Mouse (Mus musculus): ENCODE results near the gene Irf2. TPM values are rescaled to one million over a fixed set of nuclear protein-coding genes. Genes with fewer than 3 reads are reported as not detected.
A peak's percentile ranks its signal among the peaks of the same experiment; 100 is the strongest.

The Irf2 gene
- 100 to 1,000 TPM; 244 to 267 TPM for polyA plus RNA-seq (2017; shearing (Covaris generic))

DNA sequence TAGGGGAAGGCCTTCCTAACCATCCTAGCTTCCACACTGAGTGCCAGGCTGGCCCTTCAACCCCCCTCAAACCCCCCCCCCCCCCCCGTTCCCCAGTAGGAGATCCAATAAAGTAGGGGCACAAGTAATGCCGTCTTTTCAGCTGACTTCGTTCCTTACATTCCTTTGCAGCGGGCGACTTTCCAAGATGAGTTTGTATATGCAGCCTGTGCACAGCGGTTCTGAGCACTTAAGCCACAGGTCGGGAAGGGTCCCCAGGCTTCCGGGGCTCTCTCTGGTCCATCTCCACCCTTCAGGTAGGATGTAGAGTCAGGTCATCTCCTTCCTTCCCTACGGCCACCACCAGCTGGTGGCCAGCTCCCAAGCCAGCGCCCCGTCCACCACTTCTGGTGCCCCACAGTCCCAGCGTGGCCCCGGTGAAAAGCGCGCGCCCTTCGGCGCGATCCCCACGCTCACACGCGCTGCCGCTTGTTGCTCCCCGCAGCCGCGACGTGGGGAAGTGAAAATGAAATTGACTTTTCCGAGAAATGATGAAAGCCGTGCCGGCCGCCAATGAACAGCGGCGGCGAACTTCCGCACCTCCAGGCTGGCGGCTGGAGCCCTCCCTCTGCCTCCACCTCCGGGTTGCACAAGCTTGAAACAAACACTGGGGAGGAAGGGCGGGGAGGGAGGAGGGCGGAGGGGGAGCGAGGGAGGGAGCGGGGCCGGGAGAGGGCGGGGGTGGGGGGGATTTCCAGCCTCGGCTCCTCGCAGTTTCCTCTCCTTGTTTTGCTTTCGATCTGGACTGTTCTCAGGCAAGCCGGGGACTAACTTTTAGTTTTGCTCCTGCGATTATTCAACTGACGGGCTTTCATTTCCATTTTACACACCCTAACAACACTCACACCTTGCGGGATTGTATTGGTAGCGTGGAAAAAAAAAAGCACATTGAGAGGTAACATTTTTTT is at the start of gene Irf2:
Gene Irf2 (plus strand): TSS at position 730 of the 947 bp plus-strand sequence.
- ATAC-seq = peak; percentile 77

DNA sequence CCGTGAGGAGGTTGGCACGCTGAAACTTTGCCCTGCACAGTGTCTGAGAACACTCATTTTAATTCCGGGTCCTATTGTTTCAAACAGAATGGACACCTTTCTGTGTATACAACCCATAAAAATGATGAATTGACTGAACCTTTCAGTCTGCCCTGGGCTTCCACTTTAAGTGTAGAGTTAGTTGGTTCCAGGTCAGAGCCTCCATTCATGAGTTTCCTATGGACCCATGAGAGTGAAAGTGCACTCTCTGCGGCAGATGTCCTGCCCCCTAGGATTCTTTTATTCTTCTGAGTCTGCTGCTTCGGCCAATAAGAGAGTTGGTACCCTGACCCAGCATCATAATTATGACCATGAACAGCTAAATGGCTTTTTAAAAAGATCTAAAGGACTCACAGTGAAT is 49.4 kb upstream of the Irf2 start:
- no peak for ATAC-seq

DNA sequence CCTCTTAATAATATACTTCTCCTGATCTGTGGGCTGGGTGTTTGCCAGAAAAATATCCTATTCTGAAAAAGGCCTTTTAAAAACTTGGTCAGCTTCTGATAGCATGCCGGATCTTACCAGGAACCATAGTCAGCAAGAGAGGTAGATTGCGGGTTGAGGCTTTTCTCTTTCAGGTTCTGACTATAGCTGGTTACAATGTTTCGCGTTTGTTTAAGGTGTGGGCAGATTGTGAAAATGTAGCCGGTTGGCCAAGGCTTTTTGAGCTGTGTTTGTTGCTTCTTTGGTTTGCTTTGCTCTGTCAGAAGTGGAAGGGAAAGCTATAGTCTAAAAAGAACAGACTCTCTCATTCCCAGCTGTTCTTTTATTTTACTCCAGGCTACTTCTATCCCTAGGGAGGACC is 49.0 kb upstream of the Irf2 start:
- ATAC-seq = no peak

DNA sequence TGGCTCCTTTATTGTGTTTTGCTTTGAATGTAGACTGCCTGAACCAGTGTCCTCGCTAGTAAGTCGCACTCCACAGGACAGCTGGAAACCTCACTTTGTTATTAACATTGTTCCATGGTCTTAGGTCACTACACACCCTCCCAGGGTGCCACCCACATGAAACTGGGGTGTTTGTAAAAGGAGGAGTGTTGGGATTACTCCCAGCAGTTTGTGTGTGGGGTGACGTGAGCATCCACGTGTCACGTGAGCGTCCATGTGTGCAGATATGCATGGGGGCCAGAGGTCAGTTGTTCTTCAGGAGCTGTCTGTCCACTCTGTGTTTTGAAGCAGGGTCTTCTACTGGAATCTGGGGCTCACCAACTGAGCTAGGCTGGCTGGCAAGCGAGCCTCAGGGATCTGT is 48.2 kb upstream of the Irf2 start:
- no peak for ATAC-seq

DNA sequence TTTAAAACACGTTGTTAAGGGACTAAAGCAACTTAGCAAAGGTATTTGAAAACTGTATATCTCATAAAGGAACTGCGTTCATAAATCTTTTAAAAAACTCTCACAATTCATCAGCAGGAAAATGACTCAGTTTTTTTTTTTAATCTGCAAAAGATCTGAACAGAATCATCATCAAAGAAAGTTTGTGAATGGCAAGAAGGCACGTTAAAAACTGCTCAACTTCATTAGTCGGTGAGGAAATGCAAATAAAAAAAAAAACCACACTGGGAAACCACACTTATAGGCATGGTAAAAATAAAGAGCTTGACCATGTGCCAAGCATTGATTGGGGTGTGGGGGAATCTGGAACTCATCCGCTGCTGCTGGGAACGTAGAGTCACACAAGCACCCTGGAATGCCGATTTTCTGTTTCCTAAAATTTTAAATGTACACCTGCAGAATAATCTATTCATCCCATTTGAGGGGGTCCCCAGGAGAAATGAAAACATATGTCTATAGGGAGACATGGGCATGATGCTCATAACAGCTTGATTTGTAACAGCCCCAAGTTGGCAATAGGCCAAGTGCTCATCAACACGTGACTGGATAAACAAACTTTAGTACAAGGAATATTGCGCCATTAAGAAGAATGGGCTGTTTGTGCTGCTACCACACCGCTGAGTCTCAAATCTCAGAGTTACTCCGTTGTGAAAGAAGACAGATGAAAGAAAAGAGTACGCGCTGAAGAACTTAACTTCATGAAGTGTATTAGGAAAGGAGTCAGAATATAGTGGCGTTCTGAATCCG is 43.1 kb upstream of the Irf2 start:
- ATAC-seq = peak; percentile 68

DNA sequence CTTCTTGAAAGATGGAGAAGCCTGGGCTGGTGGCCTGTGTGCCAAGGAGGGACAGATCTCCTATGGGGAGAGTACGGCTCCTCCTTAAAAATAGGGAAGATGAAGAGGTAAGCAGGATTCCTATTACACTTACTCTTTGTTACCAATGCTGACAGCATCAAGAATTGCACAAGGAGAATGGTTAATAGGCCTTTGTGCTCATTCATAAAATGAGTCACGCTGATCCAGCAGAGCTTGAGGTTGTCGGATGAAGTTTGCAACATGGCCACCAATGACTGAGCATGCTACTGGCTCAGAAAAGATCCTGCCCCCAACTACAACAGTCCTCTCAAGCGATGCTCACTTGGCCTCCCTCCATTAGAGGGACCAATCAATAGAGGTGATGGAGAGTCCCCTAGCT is 42.0 kb upstream of the Irf2 start:
- peak; percentile 21 for ATAC-seq

DNA sequence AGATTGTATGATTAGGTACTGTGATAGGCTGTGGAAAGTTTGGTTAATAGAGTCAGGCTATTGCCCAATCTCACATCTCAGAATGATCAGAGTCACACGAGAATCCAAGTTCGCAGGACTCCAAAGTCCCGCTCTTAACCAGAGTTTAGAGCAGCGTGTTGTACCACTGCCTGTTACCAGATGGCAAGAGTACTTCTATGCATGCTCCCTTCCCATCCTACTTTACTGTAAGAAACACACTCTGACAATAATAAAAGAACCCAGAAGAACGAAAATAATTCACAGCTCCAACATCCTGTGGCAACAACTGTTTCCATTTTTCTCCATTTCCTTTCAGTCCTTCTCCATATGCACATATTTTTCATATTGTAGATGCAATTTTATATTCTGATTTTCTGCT is 41.4 kb upstream of the Irf2 start:
- peak; percentile 30 for ATAC-seq

DNA sequence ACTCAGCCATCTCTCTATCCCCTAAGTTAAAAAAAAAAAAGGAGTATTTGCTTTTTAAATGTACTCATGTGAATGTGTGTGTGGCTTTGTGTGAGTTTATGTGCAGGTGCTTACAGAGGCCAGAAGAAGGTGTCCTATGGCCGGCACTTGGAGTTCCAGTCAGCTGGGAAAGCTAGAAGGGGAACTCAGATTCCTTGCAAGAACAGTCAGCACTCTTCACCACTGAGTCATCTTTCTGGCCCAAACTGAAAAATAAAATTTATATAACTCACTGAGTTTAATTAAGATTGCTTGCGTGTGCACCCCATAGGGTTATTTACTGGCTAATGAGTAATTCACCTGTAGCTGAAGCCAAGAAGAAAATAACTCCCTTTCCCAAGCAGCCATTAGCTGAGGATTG is 34.4 kb upstream of the Irf2 start:
- ATAC-seq = no peak

DNA sequence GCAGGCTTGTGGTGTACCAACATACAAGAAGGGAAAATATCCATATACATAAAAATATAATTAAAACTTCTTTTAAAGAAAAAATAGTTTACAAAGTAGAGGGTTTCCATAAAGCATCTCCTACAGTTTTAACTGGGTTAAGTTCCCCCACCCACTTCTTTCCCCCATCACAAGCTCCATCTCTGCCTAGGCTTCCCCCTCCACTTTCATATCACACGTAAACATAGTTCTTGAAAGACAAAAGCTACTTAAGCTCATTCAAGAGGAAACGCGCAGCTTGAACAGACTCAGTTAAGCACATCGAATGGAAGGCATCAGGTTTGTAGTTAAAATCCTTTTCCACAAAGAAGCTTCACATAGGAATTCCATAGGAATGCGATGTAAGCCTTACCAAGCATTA is 32.8 kb upstream of the Irf2 start:
- ATAC-seq = peak; percentile 76

DNA sequence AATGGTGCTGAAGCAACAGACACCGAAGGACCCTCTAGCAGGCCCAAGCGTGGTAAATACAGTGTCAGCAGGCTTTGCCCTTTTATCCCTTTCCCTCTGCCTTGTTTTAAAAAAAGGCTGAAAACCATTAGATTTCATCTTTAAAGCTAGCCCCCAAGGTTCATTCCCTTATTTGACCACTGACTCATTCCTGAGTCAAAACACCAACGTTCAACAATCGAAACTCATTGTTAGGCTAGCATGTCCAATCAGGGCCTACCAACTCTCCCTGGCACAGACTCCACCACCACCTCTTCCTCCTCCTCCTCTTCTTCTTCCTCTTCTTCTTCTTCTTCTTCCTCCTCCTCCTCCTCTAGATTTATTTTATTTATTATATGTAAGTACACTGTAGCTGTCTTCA is 30.2 kb upstream of the Irf2 start:
- ATAC-seq = no peak

DNA sequence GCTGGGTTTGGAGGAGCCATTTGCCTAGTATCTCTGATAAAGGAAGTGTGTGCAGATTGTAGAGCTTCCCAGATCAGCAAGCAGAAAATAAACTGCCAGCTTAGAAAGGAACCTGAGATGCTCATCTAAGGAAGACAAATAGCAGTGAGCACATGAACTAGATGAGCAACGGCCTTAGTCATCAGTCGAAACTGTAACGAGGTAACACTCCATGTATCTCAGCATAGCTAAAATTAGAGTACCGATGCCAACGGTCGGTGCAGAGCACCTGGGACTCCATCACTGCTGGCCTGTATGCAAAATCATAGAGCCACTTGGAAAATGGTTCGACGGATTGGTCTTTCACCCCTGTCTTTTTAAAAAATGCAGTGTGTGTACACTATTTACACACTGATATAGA is 29.2 kb upstream of the Irf2 start:
- no peak for ATAC-seq

DNA sequence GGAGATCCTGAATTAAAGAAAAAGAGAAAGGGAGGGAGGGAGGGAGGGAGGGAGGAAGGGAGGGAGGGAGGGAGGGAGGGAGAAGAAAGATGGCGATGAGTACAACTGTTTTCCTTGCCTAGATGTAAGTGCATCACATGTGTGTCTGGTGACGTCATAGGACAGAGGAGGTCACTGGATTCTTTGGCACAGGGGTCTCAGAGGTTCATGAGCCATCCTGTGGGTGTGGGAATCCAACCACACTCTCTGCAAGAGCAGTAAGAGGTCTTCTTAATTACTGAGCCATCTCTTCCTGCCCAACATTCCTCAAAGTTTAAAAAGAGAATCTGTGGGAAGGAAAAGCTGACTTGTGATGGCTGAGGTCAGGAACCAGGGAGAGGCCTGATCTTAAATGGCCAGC is 28.0 kb upstream of the Irf2 start:
- ATAC-seq = no peak

DNA sequence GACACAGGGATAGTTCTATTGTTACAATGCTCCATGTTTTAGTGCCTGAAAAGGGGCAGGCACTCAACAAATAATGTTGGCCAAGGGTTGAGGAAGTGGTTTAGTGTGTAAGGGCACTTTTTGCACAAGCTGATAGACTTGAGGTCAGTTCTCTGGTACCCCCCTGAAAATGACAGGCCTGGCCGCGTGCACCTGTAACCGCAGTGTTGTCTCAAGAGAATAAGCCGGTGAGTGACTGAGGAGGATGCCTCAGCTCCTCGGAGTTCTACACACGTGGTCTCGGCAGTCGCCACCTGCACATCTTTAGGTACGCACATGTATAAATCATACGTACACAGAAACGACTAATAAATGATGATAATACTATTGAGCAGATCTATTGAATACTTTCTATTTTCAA is 26.4 kb upstream of the Irf2 start:
- ATAC-seq = peak; percentile 56

DNA sequence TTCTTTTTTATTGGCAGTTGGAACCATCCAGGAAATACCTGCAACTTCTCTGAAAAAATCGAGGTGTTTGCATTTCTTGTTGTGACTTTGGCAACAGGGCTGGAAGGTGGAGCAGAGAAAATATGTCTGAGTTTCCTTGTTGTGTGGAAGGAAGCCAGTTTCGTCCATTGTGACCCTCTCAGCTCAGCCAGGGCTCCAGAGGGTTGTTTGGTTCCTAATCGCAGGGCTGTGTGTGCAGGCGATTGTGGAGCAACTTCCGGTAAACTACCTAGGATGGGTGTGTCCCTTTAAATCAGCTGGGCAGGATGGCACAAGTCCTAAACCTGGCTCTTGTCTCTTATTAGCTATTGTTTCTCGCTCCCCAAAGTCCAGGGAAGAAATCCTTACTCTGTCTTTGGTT is 25.7 kb upstream of the Irf2 start:
- peak; percentile 78 for ATAC-seq

DNA sequence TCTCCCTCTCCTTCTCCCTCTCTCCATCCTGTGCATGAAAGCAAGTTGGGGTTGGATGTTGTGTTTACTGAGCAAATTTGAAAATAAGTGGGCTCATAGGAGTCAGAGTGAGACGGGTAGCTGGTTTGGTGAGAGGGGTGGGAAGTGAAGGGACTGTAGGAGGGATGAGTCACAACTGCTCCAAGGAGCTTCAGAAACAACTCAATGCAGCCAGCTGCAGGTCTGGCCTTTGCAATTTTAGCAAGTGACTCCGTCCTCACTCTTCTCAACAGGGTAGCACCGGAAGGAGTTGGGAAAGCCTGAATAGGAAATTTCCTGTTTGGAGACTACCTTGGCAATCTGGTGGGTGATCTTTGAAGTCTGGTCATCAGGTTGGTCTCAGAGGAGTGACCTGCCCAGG is 25.1 kb upstream of the Irf2 start:
- no peak for ATAC-seq

DNA sequence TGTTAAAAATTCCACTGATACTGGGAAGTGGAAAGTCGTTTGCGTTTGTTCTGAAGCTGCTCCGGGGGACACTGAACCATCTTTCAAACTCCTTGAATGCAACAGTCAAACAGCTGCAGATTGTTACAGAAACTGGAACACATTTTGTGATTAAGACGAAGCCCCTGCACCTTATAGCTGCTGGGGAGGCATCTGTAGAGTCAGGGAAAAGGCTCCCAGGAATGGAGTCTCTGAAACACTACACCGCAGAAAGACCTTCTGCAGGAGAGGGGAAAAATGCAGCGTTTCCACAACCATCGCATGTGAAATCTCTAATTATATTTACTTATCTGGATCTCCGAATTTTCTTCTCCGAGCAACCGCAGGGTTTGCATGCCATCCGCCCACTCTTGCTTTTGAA is 23.1 kb upstream of the Irf2 start:
- no peak for ATAC-seq

DNA sequence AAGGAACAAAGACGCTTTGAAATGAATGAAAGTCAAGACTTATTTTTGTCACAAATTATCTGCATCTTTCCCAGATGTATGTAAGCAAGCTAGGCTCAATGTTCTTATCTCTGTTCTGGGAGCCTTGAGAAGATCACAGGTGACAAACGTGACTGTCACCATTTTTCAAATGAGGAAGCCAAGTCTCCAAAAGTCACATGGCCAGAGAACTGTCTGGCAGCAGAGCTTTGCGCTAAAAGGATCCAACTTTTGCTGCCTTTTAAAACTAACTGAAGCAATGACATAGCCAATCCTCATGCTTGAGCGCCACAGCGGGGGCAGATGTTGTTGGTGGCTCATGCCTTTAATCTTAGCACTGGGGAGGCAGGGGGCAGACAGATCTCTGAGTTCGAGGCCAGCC is 22.4 kb upstream of the Irf2 start:
- no peak for ATAC-seq

DNA sequence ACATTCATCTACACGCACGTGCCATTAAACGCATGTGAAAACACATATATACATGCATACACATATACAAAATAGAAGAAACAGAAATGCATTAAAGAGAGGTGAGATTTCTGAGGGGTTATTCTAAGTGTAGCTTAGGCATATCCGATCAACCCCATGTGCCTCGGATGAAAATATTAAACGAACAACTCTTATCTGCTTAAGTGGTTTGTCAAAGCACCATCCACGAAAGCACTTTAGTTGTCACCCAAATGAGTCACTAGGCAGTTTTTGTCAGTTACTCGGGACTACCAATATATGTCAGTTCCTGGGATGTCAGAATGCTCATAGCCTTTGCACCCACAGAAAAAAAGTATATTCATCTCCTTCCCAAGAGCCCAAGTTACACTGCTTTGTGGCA is 21.2 kb upstream of the Irf2 start:
- ATAC-seq = no peak

DNA sequence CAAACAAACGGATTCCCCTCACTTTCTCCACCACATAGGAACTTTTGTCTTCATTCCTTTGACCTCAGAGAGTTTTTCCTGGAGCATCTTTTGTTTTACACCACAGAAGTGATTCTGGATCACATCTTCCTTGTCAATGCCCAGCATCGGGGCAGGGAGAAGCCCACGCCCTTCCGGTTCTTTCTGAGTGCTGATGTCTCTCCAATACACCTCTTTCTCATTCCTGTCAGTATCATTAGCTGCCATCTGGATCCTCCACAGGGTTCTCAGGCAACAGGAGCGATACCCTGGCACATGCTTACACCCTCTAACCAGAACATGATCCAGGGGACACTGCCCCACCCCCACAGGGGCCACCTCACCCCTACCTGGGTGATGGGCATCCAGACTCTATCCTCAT is 20.8 kb upstream of the Irf2 start:
- ATAC-seq = no peak

DNA sequence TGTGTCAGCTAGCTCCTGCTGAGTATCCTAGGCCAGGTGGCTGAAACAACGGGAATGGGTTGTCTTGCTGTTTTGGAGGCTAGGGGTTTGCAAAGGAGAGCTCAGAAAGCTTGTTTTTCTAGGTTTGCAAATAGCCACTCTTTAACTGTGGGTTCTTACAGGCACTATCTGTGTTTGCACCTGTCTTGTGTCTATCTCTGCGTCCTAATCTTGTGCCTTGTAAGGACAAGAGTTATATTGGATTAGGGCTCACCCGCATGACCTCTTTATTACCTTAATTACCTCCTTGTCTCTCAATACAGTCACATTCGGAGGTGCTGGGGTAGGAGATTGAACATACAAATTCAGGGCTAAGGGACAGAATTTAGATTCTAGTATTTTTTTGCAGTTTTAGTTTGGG is 18.9 kb upstream of the Irf2 start:
- no peak for ATAC-seq

DNA sequence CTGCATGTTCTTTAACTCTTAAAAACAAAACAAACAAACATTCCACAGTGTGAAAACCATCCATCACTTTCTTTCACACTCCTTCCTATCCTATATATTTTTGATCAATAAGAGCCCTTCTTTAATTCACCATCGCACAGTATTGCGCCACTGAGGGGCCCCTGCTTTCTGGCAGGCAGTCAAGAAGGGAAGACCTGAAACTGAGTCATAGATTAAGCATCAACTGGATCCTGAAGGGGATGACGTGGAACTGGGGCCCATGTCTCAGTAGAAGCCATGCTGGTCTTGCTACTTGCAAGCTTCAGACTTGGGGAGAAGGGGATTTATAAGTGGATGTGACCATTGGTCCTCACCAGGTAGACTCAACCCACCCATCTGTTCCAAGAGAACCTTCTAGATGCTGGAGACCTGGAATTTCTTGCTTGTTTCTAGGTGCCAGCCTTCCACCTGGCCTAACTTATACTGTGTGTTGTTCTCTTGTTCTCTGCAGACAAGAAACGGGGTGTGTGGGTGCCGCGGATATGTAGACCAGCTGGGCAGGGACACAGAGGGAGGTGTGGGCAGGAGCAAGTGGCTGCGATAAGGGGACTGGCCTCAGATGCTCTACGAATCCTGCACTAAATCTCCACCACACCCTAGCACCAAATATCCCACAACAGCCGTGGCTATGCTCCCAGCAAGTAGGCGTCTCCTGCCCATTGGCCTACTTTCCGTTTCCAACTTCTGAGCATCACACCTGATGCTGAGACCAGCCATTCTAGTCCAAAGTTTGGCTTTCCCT is 18.3 kb upstream of the Irf2 start:
- no peak for ATAC-seq

DNA sequence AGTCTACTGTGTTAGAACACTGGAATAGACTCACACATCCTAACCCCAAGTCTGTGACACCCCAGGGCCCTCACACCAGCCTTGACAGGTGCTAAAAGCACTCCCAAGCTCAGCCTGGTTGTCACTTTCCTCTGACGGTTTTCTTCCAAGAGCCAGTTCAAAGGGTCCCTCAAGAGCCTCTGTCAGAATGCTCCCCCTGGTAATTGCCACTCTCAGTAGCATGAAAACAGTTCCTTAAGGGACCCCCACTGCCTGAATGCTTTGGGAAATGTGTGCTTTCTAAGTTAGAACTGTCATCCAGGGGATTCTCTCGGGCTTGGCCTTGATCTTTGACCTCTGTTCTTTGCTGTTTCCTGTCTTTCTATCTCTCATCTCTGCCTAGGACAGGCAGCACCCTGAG is 17.0 kb upstream of the Irf2 start:
- peak; percentile 62 for ATAC-seq

DNA sequence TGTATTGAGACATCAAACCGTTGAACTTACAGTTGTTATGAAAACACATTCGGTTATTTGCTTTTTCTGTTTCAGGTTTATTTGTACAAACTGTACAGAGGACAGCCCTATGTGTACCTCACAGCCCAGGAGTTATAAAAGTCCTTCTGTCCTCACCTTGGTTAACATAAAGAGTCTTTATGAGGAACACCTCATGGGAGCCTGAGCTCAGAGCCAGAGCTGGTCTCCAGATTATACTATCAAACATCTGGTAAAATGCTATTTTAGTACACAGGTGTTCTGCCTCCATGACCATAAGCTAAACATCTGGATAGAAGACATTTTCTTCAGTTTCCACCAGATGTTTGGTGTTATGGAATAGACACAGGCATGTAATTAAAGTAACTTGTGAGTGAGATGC is 13.1 kb upstream of the Irf2 start:
- ATAC-seq = no peak

Data from CD4-positive, CD25-positive, alpha-beta regulatory T cell, adult 4 months (primary cell).